Mouse (Mus musculus) stomach, postnatal 0 days (tissue): ENCODE results near the gene Ripor2.

Source experiments
- CTCF ChIP-seq: IDR thresholded peaks from 2 replicates; pipeline ENCODE4 v1.5.1; 2016; ENCODE audit warnings: antibody characterized with exemption, low read depth, mild to moderate bottlenecking, moderate library complexity
- EP300 ChIP-seq: optimal IDR thresholded peaks from 2 replicates; pipeline ENCODE3; 2016; ENCODE audit warnings: antibody characterized with exemption

DNA sequence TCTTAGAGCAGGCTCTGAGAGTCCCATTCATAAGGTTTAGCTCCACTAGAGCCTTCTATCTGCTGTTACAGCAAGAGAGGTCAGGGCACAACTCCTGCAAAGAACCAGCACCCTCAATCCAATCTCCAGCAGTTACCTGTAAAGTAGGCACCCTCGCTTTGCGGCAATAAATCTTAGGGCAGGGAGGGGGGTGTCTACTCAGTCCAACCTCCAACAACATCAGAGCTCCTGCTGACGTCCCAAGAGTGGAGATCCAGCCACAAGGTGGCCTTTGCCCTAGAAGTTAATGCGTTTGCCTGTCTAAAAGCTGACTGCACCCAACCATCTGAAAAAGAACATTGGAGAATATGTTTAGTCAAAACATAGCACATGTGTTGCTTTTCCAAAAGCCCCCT, 58.2 kb downstream of the Ripor2 start:
- TF ChIP-seq CTCF (0 out of 2 replicates have a peak, but pooled peaks have one; percentile 24), EP300 (no peak)
